Mouse (Mus musculus): ENCODE measurements around the gene Magi2.
"Not testable (repeated sequence)": the region's sequence is repeated elsewhere in the genome, so short reads cannot be mapped to it uniquely, and the experiment has no call there.

Gene Magi2

GRCm38 (mm10) chr5:20508609-20509008 is 1281.8 kb downstream of the Magi2 start:
- in situ Hi-C loops (cut with MboI), result no loop called here

GRCm38 (mm10) chr5:20509606-20510005 is 1282.8 kb downstream of the Magi2 start:
- in situ Hi-C loops (cut with MboI), result no loop called here

GRCm38 (mm10) chr5:20512377-20513126 is 1285.7 kb downstream of the Magi2 start:
- in situ Hi-C loops (cut with MboI), result no loop called here

GRCm38 (mm10) chr5:20521639-20522038 is 1294.8 kb downstream of the Magi2 start:
- in situ Hi-C loops (cut with MboI), result no loop called here

- in situ Hi-C loops (cut with MboI), result no loop called here
Measured at GRCm38 (mm10) chr5:20522047-20522446, 1295.2 kb downstream of the Magi2 start.

- in situ Hi-C loops (cut with MboI), result no loop called here
Measured at GRCm38 (mm10) chr5:20523776-20524175, 1296.9 kb downstream of the Magi2 start.

- in situ Hi-C loops (cut with MboI), result not testable (repeated sequence)
Measured at GRCm38 (mm10) chr5:20526588-20526987, 1299.8 kb downstream of the Magi2 start.

- in situ Hi-C loops (cut with MboI), result no loop called here
Measured at GRCm38 (mm10) chr5:20536544-20536943, 1309.7 kb downstream of the Magi2 start.

- in situ Hi-C loops (cut with MboI), result no loop called here
Measured at GRCm38 (mm10) chr5:20537369-20538022, 1310.7 kb downstream of the Magi2 start.

GRCm38 (mm10) chr5:20544374-20544773 is 1317.5 kb downstream of the Magi2 start:
- in situ Hi-C loops (cut with MboI), result no loop called here

- in situ Hi-C loops (cut with MboI), result no loop called here
Measured at GRCm38 (mm10) chr5:20559378-20559777, 1332.5 kb downstream of the Magi2 start.

- in situ Hi-C loops (cut with MboI), result no loop called here
Measured at GRCm38 (mm10) chr5:20559821-20560220, 1333.0 kb downstream of the Magi2 start.

- in situ Hi-C loops (cut with MboI), result no loop called here
Measured at GRCm38 (mm10) chr5:20568421-20568820, 1341.6 kb downstream of the Magi2 start.

GRCm38 (mm10) chr5:20568966-20569365 is 1342.1 kb downstream of the Magi2 start:
- in situ Hi-C loops (cut with MboI), result no loop called here

GRCm38 (mm10) chr5:20574816-20575215 is 1348.0 kb downstream of the Magi2 start:
- in situ Hi-C loops (cut with MboI), result no loop called here

- in situ Hi-C loops (cut with MboI), result no loop called here
Measured at GRCm38 (mm10) chr5:20575798-20576197, 1349.0 kb downstream of the Magi2 start.

GRCm38 (mm10) chr5:20576266-20576665 is 1349.4 kb downstream of the Magi2 start:
- in situ Hi-C loops (cut with MboI), result no loop called here

GRCm38 (mm10) chr5:20578666-20579065 is 1351.8 kb downstream of the Magi2 start:
- in situ Hi-C loops (cut with MboI), result no loop called here

GRCm38 (mm10) chr5:20580619-20581018 is 1353.8 kb downstream of the Magi2 start:
- in situ Hi-C loops (cut with MboI), result no loop called here

GRCm38 (mm10) chr5:20582995-20583435 is 1356.2 kb downstream of the Magi2 start:
- in situ Hi-C loops (cut with MboI), result no loop called here

- in situ Hi-C loops (cut with MboI), result no loop called here
Measured at GRCm38 (mm10) chr5:20583639-20584038, 1356.8 kb downstream of the Magi2 start.

- in situ Hi-C loops (cut with MboI), result no loop called here
Measured at GRCm38 (mm10) chr5:20584769-20585168, 1357.9 kb downstream of the Magi2 start.

- in situ Hi-C loops (cut with MboI), result no loop called here
Measured at GRCm38 (mm10) chr5:20589731-20590130, 1362.9 kb downstream of the Magi2 start.
